Mouse (Mus musculus) ES-Bruce4 (cell line): ENCODE results near the gene Casc4. TPM values are rescaled to one million over a fixed set of nuclear protein-coding genes. Genes with fewer than 3 reads are reported as not detected.
A peak's percentile ranks its signal among the peaks of the same experiment; 100 is the strongest.
"Not testable (repeated sequence)": the region's sequence is repeated elsewhere in the genome, so short reads cannot be mapped to it uniquely, and the experiment has no call there.

Experiments used
- H3K27ac ChIP-seq: 2 replicates; pipeline ENCODE4 v1.5.1; 2012; ENCODE audit warnings: low read length, inconsistent platforms; ENCODE audit not compliant: insufficient read depth
- H3K27me3 ChIP-seq: 2 replicates; pipeline ENCODE4 v1.6.1; 2012; ENCODE audit warnings: mild to moderate bottlenecking, low read length, inconsistent platforms; ENCODE audit not compliant: control insufficient read depth, poor library complexity, insufficient read depth, severe bottlenecking
- H3K36me3 ChIP-seq: 2 replicates; pipeline ENCODE4 v1.6.1; 2012; ENCODE audit warnings: inconsistent platforms, mild to moderate bottlenecking, low read length, moderate library complexity; ENCODE audit not compliant: control insufficient read depth, poor library complexity, insufficient read depth, severe bottlenecking
- H3K4me1 ChIP-seq: one replicate; pipeline ENCODE4 v1.8.1; 2011; ENCODE audit warnings: low read length; ENCODE audit not compliant: control insufficient read depth, insufficient read depth
- H3K4me3 ChIP-seq: 2 replicates; pipeline ENCODE4 v1.5.1; 2011; ENCODE audit warnings: low read depth, mild to moderate bottlenecking, low read length
- H3K9ac ChIP-seq: 2 replicates; pipeline ENCODE4 v1.6.1; 2012; ENCODE audit warnings: low read depth, mild to moderate bottlenecking, inconsistent platforms; ENCODE audit not compliant: poor library complexity, severe bottlenecking
- H3K9me3 ChIP-seq: replicated peaks from 2 replicates; pipeline ENCODE4 v1.6.1; 2012; ENCODE audit warnings: mild to moderate bottlenecking, low read length, inconsistent platforms; ENCODE audit not compliant: control insufficient read depth, poor library complexity, insufficient read depth, severe bottlenecking
- CTCF ChIP-seq: IDR thresholded peaks from one replicate; pipeline ENCODE4 v1.8.1; 2011; ENCODE audit warnings: low read depth, low read length
- EP300 ChIP-seq: IDR thresholded peaks from 2 replicates; pipeline ENCODE4 v1.6.1; 2011; ENCODE audit warnings: low read depth, low read length; ENCODE audit not compliant: insufficient read depth
- POLR2A ChIP-seq: IDR thresholded peaks from one replicate; pipeline ENCODE4 v1.8.1; 2011; ENCODE audit warnings: low read length; ENCODE audit not compliant: insufficient read depth
- polyA plus RNA-seq: library from polyadenylated mRNA; stranded (reverse); fragments of >200 nt; gene quantifications from 2 replicates; pipeline ENCODE4 v1.2.4, GENCODE M21; 2011; ENCODE audit warnings: low read depth; ENCODE audit not compliant: missing spikeins, insufficient read depth, insufficient read length

The Casc4 gene
- polyA plus RNA-seq, 1 experiment, result 77.6 TPM

GRCm38 (mm10) chr2:121886406-121886805, 19.6 kb downstream of the Casc4 start:
- no peak for TF ChIP-seq POLR2A
- TF ChIP-seq EP300, result no peak
- no peak for TF ChIP-seq CTCF
- H3K4me3 ChIP-seq, result no peak overlapping the region
- no peaks in the 10 kb centered on the region for H3K27me3 ChIP-seq
- no peak overlapping the region for H3K27ac ChIP-seq
- no peaks in the 10 kb centered on the region for H3K36me3 ChIP-seq
- no peaks in the 10 kb centered on the region for H3K9me3 ChIP-seq
- H3K4me1 ChIP-seq, result no peaks in the 10 kb centered on the region
- H3K9ac ChIP-seq, result no peak overlapping the region

DNA sequence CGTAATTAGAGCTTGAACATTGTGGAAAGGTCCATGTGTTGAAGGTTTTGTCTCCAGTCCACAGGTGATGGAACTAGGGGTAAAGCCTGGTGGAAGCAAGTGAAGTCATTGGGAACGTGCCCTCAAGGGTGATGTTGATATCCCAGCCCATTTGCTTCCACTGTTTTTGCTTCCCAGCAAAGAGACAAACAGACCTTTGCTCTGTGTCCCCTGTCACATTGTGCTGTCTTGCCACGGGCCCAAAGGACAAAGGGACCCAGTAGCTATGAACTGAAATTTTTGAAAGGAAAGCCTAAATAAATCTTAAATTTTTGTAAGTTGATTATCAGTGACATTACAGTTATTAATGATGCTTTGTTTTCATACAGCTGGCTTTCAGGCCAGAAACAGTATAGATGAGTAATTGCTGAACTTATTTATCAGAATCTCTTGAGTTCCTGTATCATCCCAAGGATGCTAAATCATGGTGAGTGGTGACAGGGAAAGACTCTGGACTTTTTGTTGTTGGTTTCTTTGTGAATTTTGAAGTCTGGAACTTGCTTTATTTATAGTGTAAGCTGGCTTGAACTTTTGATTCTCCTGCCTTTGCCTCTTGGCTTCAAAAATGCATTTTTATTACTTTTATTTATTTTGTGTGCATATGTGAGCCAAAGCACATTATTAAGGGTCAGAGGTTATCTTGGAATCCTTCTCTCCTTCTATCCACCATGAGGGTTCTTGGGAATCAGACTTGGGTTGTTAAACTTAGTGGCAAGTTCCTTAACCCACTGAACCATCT, 22.1 kb downstream of the Casc4 start:
- Histone ChIP-seq H3K9me3 (peaks cover 6% of the 10 kb centered on the region; the same call in 1 of the 2 replicates), H3K9ac (no peak overlapping the region), H3K27me3 (no peaks in the 10 kb centered on the region), H3K4me1 (no peaks in the 10 kb centered on the region), H3K36me3 (no peaks in the 10 kb centered on the region), H3K27ac (no peak overlapping the region), H3K4me3 (no peak overlapping the region)
- TF ChIP-seq POLR2A (no peak), CTCF (no peak), EP300 (no peak)

DNA sequence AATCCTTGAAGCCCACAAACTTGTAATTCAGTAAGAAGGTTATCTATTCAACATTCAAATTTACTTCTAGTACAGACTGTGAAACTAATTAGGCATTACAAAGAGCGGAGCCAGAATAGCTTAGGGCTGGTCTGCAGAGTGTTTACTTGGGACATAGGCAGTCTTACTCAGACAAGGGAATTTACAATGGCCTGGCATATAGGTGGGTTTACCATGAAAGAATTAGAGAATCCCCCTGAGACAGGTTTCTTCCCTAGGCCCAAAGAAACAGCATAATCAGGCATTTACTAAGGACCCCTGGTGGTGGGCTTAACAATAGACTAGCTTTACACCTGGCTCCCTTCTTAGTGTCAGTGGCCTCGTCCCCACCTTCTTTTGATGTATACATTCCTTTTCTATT, 28.5 kb downstream of the Casc4 start:
- no peak for TF ChIP-seq EP300
- no peak for TF ChIP-seq CTCF
- no peak for TF ChIP-seq POLR2A
- H3K9ac ChIP-seq, result no peak overlapping the region
- no peaks in the 10 kb centered on the region for H3K36me3 ChIP-seq
- H3K4me3 ChIP-seq, result no peak overlapping the region
- H3K9me3 ChIP-seq, result peaks cover 29% of the 10 kb centered on the region
- H3K4me1 ChIP-seq, result no peaks in the 10 kb centered on the region
- H3K27ac ChIP-seq, result peak overlapping the region; percentile 86
- H3K27me3 ChIP-seq, result no peaks in the 10 kb centered on the region

DNA sequence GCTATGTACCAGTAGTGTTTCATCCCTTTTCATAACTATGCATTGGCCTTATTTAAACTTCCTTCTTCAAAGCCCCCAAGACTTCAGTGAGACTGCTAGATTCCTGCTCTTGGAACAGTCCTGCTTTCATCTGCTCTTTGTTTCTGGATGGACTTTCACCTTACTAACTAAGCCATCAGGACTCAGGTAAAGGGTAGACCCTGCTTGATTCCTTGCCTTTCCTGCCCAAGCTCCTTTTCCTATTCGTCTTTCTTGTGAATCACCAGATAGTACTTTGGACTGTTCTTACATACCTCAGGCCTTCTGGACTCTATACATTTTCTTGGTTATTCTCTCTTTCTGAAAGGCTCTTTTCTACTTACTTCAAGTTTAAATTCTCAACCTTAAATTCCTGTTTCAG, 30.1 kb downstream of the Casc4 start:
- TF ChIP-seq EP300, result no peak
- TF ChIP-seq CTCF, result no peak
- TF ChIP-seq POLR2A, result no peak
- Histone ChIP-seq H3K36me3 (no peaks in the 10 kb centered on the region; the same call in 1 of the 2 replicates), H3K27me3 (no peaks in the 10 kb centered on the region), H3K27ac (peak overlapping the region; percentile 44), H3K9ac (no peak overlapping the region), H3K9me3 (peaks cover 29% of the 10 kb centered on the region), H3K4me3 (no peak overlapping the region), H3K4me1 (no peaks in the 10 kb centered on the region)

DNA sequence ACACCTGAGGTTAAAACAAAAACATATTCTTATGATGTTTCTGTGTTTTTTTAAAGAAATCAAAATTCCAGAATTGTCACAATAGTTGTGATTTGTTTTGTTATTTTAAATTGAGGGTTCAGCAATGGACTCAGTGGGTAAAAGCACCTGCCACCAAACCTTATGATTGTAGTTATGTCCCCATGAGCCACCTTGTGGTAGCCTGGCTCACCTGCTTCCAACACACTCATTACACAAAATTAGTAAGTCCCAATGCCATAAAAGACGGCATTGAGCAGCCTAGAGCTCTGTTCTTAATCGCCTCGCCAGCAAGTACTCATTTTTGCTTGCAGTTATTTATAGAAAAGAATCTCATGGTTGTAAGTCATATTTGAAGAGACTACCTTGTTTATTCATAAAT, 43.2 kb downstream of the Casc4 start:
- no peak overlapping the region for H3K27ac ChIP-seq
- H3K4me1 ChIP-seq, result no peaks in the 10 kb centered on the region
- no peaks in the 10 kb centered on the region for H3K27me3 ChIP-seq
- TF ChIP-seq EP300 (no peak), POLR2A (no peak), CTCF (no peak)
- H3K36me3 ChIP-seq, result peaks cover 8% of the 10 kb centered on the region
- no peaks in the 10 kb centered on the region for H3K9me3 ChIP-seq
- no peak overlapping the region for H3K4me3 ChIP-seq
- H3K9ac ChIP-seq, result no peak overlapping the region

- peaks cover 5% of the 10 kb centered on the region for H3K36me3 ChIP-seq
- H3K9ac ChIP-seq, result no peak overlapping the region
- H3K4me3 ChIP-seq, result no peak overlapping the region
- no peaks in the 10 kb centered on the region for H3K27me3 ChIP-seq
- H3K9me3 ChIP-seq, result no peaks in the 10 kb centered on the region
- H3K27ac ChIP-seq, result no peak overlapping the region
- TF ChIP-seq CTCF, result no peak
- no peak for TF ChIP-seq EP300
- no peak for TF ChIP-seq POLR2A
- no peaks in the 10 kb centered on the region for H3K4me1 ChIP-seq
Observed at GRCm38 (mm10) chr2:121916047-121916970, 49.5 kb downstream of the Casc4 start.

- H3K9ac ChIP-seq, result not testable (repeated sequence)
Observed at GRCm38 (mm10) chr2:121937624-121938023, 70.9 kb downstream of the Casc4 start.

More at GRCm38 (mm10) chr2:121937624-121938023, 70.9 kb downstream of the Casc4 start:
- H3K27ac ChIP-seq, H3K4me1 ChIP-seq, H3K36me3 ChIP-seq, H3K9me3 ChIP-seq, H3K4me3 ChIP-seq, H3K27me3 ChIP-seq: not testable (repeated sequence)
